Mouse (Mus musculus): ENCODE results near the gene Ppp5c.

DNA sequence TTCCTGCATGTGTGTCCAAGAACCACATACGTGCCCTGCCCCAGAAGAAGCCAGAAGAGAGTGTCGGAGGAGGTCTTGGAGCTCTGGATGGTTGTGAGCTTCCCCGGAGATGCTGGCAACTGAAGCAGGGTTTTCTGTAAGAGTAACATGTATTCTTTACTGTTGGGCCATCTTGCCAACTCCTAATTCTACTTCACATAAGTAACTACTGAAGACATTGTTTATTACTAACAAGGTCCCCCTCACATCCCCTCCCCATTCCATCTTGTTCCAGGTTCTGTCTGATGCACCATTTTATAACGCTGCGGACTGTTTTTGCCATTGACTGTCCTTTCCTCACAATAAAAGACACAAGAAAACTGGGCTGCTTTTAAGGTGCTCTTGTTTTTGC is 45.8 kb upstream of the Ppp5c start:
- no peak for TF ChIP-seq CTCF (IDR thresholded peaks at IDR 0.05; ENCODE audit: extremely low read depth, insufficient read depth, insufficient read length, insufficient replicate concordance)
- TF ChIP-seq POLR2A (IDR thresholded peaks at IDR 0.05; ENCODE audit: low read depth, low read length): no peak
